Mouse (Mus musculus) liver, embryonic 14.5 days (tissue): Measurements from ENCODE around the gene Hspa12a.

Source experiments
- CTCF ChIP-seq: IDR thresholded peaks from 2 replicates; pipeline ENCODE4 v1.5.1; 2016; ENCODE audit warnings: antibody characterized with exemption, low read depth, control low read depth
- EP300 ChIP-seq: IDR thresholded peaks from 2 replicates; pipeline ENCODE4 v1.6.1; 2016; ENCODE audit warnings: antibody characterized with exemption, low read depth

DNA sequence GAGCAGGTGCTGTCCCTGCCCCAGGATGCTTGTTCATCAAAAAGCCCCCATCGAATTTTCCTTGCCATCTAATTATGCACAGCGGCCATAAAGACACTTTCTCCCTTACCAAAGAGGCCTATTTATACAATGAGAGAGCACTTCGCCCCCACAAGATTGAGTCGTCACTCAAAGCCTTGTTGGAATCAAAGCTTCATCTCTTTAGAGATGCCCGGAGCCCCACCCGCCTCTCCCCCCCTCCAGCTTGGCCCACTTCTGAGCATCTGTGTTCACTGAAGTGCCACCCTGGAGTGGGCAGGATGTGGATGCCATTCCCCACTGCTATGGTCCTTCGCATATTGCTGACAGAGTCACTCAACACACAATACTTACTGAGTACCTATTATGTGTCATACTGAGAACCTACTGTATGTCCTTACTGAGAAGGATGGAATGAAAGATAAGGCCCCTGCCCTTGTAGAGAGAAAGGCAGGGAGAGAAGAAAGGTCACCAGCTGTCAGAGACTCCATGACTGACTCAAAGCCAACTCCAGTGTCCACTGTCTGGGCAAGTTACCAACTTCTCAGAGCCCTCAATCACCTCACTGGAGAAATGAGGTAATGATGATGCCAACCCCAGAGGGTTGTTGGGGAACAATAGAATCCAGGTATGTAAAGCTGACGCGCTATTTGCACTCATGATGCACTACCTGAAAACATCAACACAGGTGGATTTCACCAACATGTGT is 87.2 kb downstream of the Hspa12a start:
- TF ChIP-seq CTCF (no peak), EP300 (no peak)
